Mouse (Mus musculus) cortical plate, adult 2 months (tissue): ENCODE data around the gene Foxb2.

ENCODE experiments used
- CTCF ChIP-seq: fragments of 200-500 bp; IDR thresholded peaks from 2 replicates; pipeline ENCODE4 v1.5.1; 2011; ENCODE audit warnings: mild to moderate bottlenecking, control low read depth, low read length; ENCODE audit not compliant: insufficient read depth; ENCODE audit errors: extremely low read depth
- POLR2A ChIP-seq: fragments of 200-500 bp; IDR thresholded peaks from 2 replicates; pipeline ENCODE4 v1.6.1; 2011; ENCODE audit warnings: mild to moderate bottlenecking, low read length, control low read depth; ENCODE audit not compliant: insufficient read depth; ENCODE audit errors: extremely low read depth

DNA sequence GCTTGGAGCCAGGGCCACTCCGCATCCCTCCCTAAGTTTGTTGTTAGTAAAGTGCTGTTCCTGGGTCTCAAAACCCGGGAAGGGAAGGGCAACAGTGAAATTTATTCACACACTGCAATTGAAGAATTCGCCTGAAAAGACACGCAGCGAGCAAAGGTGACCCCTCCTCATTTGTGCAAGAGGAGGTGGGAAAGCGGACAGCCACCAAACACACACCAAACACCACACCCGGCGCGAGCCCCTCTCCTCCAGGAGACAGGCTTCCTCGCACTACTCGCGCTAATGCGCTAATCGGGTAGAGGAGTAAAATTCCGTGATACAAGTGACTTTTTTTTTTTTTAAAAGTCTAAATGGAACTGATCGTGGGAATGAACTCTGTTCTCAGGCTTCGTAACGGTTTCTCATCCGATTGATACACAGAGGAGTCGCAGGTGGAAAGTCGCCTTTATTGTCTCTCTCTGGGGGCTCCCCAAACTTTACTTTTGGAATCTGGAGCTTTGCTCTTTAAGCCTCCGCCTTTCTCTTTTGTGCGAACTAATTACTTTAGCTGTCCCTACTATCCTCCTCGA is 2.3 kb downstream of the Foxb2 start:
- TF ChIP-seq CTCF (no peak), POLR2A (no peak)
